Mouse (Mus musculus) mouse embryonic stem cell (cell line): ENCODE measurements around the gene Dpp4.

ENCODE experiments used
- in situ Hi-C, 2 experiments: fragments of 300-500 bp; cut with MboI; formaldehyde crosslinking; loops; 1 replicate in 1 of 2; 3 replicates in 1 of 2; pipeline ENCODE4 v1.14.3; 2019 to 2020; ENCODE audit warnings: low sequenced_read_pairs in 2 of 2, low pct_unique_long_range_greater_than_20kb in 1 of 2, mixed read lengths in 1 of 2; ENCODE audit not compliant: unreplicated experiment in 1 of 2

Dpp4 gene

GRCm38 (mm10) chr2:62412081-62412821, at the start of gene Dpp4:
Gene Dpp4, minus strand, starts transcription at chr2:62412231.
- in situ Hi-C loops, result no loop called here

- in situ Hi-C loops, result no loop called here
These were observed 48.9 kb upstream of the Dpp4 start for GRCm38 (mm10) chr2:62460815-62461450.

- in situ Hi-C loops, result no loop called here
These were observed 48.2 kb upstream of the Dpp4 start for GRCm38 (mm10) chr2:62460231-62460710.

- in situ Hi-C loops, result no loop called here
These were observed 47.5 kb upstream of the Dpp4 start for GRCm38 (mm10) chr2:62459241-62460174.

GRCm38 (mm10) chr2:62458070-62458469, 46.0 kb upstream of the Dpp4 start:
- in situ Hi-C loops, result no loop called here

GRCm38 (mm10) chr2:62454991-62455390, 43.0 kb upstream of the Dpp4 start:
- in situ Hi-C loops, result no loop called here

GRCm38 (mm10) chr2:62454033-62454432, 42.0 kb upstream of the Dpp4 start:
- in situ Hi-C loops, result no loop called here

GRCm38 (mm10) chr2:62450364-62450763, 38.3 kb upstream of the Dpp4 start:
- in situ Hi-C loops, result no loop called here

- in situ Hi-C loops, result no loop called here
These were observed 37.8 kb upstream of the Dpp4 start for GRCm38 (mm10) chr2:62449692-62450346.

GRCm38 (mm10) chr2:62440802-62441544, 28.9 kb upstream of the Dpp4 start:
- in situ Hi-C loops, result no loop called here

- in situ Hi-C loops, result no loop called here
These were observed 28.1 kb upstream of the Dpp4 start for GRCm38 (mm10) chr2:62440083-62440482.

- in situ Hi-C loops, result no loop called here
These were observed 19.3 kb upstream of the Dpp4 start for GRCm38 (mm10) chr2:62431245-62431795.

GRCm38 (mm10) chr2:62425941-62426340, 13.9 kb upstream of the Dpp4 start:
- in situ Hi-C loops, result no loop called here

- in situ Hi-C loops, result no loop called here
These were observed 11.3 kb upstream of the Dpp4 start for GRCm38 (mm10) chr2:62423343-62423776.

GRCm38 (mm10) chr2:62422515-62423342, 10.7 kb upstream of the Dpp4 start:
- in situ Hi-C loops, result no loop called here

GRCm38 (mm10) chr2:62421229-62421628, 9.2 kb upstream of the Dpp4 start:
- in situ Hi-C loops, result no loop called here

- in situ Hi-C loops, result no loop called here
These were observed 8.0 kb upstream of the Dpp4 start for GRCm38 (mm10) chr2:62420045-62420444.
